Comparison of ENCODE assay signal across 10 mouse cellular contexts in genomic region chr16:16525266-16525904, GRCm38 (mm10).
DNase-seq lines count a peak whose midpoint lies in the region; ATAC-seq lines count a peak whose summit lies in the region.
"Had no signal": no experiment of that assay in that cellular context is flagged by ENCODE, and none has a peak within 500 bp of the region (broad histone marks: within the 10 kb centered on the region; RNA-seq: fewer than 3 reads in every experiment).

No protein-coding gene starts in this region.

- peak; percentile 90 for ATAC-seq in megakaryocyte progenitor cell, adult 5-6 weeks (replicated peaks; ENCODE audit: poor library complexity)
- ATAC-seq: forebrain, embryonic 16.5 days had no signal

- peak; percentile 30 to 74 for DNase-seq in adrenal gland, adult (ENCODE audit: inconsistent age in 2 of 2, low spot score in 1 of 2)
- DNase-seq in adrenal gland, adult 18-20 months (ENCODE audit: low spot score in 2 of 2) = no peak
- peak; percentile 40 for DNase-seq in lung, adult 18-20 months
- DNase-seq in lung, postnatal 14 days = no peak
- DNase-seq in heart, adult 9 months (ENCODE audit: low spot score in 2 of 2) = peak; percentile 34 to 47
- no peak for DNase-seq in cerebellum, adult 9-11 months
- no peak for DNase-seq in thymus, postnatal 36 days
- DNase-seq: cerebellum, postnatal 14 days had no signal

Comparison
In these comparisons a context has a peak if more than half of its experiments do, and no peak if none do; other contexts are left out.
1. DNase-seq: peak in adrenal gland, adult (2 of 2), lung, adult 18-20 months (2 of 2) and heart, adult 9 months (2 of 2); none in adrenal gland, adult 18-20 months (0 of 2), lung, postnatal 14 days (single experiment), cerebellum, adult 9-11 months (single experiment) and thymus, postnatal 36 days (0 of 2).